Mouse (Mus musculus): Measurements from ENCODE around the gene Ptpn14.

Gene Ptpn14

DNA sequence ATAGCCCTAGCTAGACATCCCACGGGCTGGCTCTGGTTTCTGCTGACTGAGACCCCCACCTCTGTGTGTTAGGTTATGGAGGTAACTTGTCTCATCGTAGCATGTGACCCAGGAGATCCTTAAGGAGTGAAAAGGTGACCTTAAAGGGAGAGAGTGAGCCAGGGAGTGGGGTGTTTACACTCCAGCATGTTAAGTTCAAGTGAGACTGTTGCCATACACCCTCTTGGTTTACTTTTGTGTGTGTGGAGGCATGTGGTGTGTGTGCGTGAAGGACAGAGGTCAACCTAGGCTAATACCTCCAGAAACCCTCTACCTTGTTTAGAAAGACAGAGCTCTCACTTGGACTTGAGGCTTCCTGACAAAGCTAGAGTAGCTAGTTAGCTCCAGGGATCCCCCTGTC lies 42.4 kb downstream of the Ptpn14 start:
- in situ Hi-C loops (cut with MboI): no loop called here

GRCm38 (mm10) chr1:189772707-189773106 lies 44.6 kb downstream of the Ptpn14 start:
- in situ Hi-C loops (cut with MboI): no loop called here

- in situ Hi-C loops (cut with MboI): no loop called here
These were observed 46.7 kb downstream of the Ptpn14 start for GRCm38 (mm10) chr1:189774778-189775177.

- in situ Hi-C loops (cut with MboI): no loop called here
These were observed 49.1 kb downstream of the Ptpn14 start for GRCm38 (mm10) chr1:189777207-189777606.

GRCm38 (mm10) chr1:189778343-189778742 lies 50.3 kb downstream of the Ptpn14 start:
- in situ Hi-C loops (cut with MboI): no loop called here

- in situ Hi-C loops (cut with MboI): no loop called here
These were observed 51.2 kb downstream of the Ptpn14 start for GRCm38 (mm10) chr1:189779226-189779625.

GRCm38 (mm10) chr1:189781721-189782345 lies 53.8 kb downstream of the Ptpn14 start:
- in situ Hi-C loops (cut with MboI): no loop called here

GRCm38 (mm10) chr1:189782709-189783108 lies 54.6 kb downstream of the Ptpn14 start:
- in situ Hi-C loops (cut with MboI): no loop called here

GRCm38 (mm10) chr1:189784503-189784902 lies 56.4 kb downstream of the Ptpn14 start:
- in situ Hi-C loops (cut with MboI): no loop called here

- in situ Hi-C loops (cut with MboI): no loop called here
These were observed 58.8 kb downstream of the Ptpn14 start for GRCm38 (mm10) chr1:189786707-189787485.

DNA sequence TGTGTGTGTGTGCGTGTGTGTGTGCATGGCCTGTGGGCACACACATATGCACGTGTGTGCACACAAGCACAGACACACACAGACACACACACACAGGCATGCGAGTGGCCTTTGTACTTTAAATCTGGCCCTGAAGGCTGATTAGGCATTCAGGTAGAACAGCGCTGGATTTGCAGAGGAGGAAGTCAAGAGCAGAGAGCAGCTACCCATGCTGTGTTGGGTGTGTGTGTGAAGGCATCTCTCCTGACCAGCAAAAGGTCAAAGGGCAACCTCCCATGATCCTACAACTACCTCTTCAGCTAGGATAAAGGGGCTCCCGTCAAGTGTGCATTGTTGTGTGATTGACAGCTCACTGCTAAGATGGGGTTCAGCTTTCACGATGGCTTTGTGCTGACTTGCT lies 61.5 kb downstream of the Ptpn14 start:
- in situ Hi-C loops (cut with MboI): no loop called here

- in situ Hi-C loops (cut with MboI): no loop called here
These were observed 62.6 kb downstream of the Ptpn14 start for GRCm38 (mm10) chr1:189790666-189791065.

DNA sequence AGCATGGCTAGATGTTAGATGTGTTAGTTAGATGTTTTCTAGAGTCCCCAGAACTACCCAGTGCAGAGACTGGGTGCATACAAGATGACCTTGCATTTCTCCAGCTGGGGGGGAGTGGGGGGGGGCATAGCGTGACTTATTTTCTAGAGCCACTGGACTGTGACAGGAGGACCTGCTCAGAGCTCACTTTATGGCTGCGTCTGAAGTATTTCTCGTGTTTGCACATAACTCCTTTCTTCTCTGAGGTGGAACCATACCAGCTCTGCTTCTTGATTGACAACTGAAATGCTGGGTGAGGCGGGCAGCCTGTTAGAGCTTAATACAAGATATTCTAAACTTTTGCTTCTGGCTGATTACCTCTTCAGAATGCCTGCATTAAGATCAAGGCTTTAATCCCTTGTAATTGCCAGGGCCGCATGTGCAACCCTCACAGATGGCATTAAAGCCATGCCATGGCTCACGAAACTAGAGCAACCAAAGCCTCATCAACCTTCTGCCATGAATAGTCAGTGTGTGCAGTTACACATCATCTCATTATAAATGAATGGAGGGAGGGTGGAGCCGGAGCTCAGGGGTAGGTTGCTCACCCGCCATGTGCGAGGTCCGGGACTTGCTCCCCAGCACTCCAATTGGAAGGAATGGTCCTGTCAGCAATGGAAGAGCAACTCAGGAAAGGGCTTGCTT lies 63.6 kb downstream of the Ptpn14 start:
- in situ Hi-C loops (cut with MboI): no loop called here

DNA sequence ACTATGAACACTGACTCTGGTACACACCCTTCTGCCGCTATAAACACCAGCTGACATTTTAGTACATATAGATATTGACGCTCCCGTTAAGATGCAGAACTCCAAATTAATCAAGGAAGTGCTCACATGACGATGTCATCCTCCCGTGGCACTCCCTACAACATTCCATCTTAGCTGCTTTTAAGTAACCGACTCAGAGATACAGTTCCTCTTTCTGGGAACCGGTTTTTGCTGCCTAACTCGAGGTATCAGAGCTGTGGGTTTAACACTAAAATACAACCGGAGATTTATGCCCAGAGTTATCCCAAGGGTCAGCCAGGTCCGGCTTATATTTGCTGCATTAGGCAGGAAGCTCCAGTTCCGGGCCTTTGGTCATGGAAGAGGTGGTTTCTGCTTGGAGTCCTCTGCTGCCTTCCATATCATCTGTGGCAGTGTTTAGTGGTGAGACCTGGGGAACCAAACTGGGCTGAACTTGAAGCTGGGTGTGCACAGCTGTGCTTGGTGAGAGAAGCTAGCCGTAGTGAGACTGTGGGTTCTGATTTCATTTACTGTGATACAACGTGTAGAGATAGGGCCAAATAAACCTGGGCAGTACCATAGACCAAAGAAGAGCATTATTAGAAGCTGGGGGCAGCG lies 64.6 kb downstream of the Ptpn14 start:
- in situ Hi-C loops (cut with MboI): no loop called here

GRCm38 (mm10) chr1:189798949-189799348 lies 70.9 kb downstream of the Ptpn14 start:
- in situ Hi-C loops (cut with MboI): no loop called here

GRCm38 (mm10) chr1:189800211-189800961 lies 72.3 kb downstream of the Ptpn14 start:
- in situ Hi-C loops (cut with MboI): no loop called here

DNA sequence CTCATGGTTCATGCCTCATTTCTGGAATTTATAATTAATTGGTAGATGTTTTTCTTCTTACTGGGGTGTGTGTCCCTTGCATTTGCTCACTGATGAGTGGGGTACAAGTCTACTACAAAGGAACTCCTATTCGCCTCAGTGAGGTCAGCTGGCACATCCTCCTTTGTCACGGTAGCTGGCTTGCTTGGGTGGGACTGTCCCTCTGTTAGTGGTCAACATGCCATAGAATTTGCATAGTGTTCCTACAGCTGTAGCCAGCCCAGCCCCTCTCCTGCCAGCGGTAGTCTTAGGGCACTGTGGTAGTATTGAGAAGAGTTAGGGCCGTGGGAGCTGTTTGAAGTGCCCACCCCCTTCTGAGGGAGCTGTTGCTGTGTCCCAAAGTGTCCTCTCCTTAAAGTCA lies 73.2 kb downstream of the Ptpn14 start:
- in situ Hi-C loops (cut with MboI): no loop called here

- in situ Hi-C loops (cut with MboI): no loop called here
These were observed 74.5 kb downstream of the Ptpn14 start for GRCm38 (mm10) chr1:189802575-189802974.

GRCm38 (mm10) chr1:189803742-189804141 lies 75.7 kb downstream of the Ptpn14 start:
- in situ Hi-C loops (cut with MboI): no loop called here

DNA sequence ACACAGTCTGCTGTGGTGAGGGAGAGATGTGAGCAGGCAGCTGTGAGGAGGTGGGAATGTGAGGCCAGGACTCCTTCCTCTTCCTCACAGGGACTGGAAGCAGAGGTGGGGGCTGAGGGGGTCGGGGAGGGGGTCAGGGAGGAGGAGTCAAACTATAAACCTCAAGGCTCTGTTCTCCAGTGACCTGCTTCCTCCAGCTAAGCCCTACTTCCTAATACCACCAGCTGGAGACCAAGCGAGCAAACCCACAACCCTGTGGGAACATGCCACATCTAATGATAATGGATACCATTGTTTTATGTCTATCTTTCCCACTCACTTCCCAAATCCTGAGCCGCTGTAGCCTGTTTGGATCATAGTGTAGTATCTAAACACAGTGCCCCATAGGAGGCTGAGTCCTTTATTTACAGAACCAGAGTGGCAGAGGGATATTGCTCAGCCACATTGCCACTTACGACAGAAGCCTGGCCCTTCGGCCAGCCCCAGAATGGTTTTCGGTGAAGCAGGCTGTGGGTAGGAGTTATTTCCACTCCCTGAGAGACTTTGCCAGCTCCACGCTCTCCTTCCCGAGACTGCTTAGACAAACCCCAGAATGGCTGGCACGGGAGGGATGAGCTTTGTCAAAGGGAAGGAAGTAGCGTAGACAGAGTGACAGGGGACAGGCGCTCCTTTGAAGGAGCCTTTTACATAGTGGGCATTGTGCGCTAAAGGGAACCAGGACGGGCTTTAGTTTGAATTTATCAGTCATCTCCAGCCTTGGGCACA lies 78.6 kb downstream of the Ptpn14 start:
- in situ Hi-C loops (cut with MboI): no loop called here

- in situ Hi-C loops (cut with MboI): no loop called here
These were observed 79.9 kb downstream of the Ptpn14 start for GRCm38 (mm10) chr1:189808015-189808414.

Data from mature B cell (primary cell).